Mouse (Mus musculus) heart, adult 2 months (tissue): ENCODE results near the gene Dgkb.

Source experiments
- CTCF ChIP-seq: fragments of 200-600 bp; IDR thresholded peaks from 2 replicates; pipeline ENCODE4 v1.8.1; 2022; ENCODE audit warnings: antibody characterized with exemption, mild to moderate bottlenecking, moderate library complexity
- POLR2A ChIP-seq: fragments of 200-500 bp; IDR thresholded peaks from 2 replicates; pipeline ENCODE4 v1.6.1; 2011; ENCODE audit warnings: mild to moderate bottlenecking, low read depth, low read length, control low read depth; ENCODE audit not compliant: insufficient read depth

- TF ChIP-seq CTCF: no peak
- no peak for TF ChIP-seq POLR2A
Measured at GRCm38 (mm10) chr12:37891336-37891735, 73.8 kb downstream of the Dgkb start.
